Mouse (Mus musculus) small intestine, adult 2 months (tissue): ENCODE results near the gene Rufy4.

ENCODE experiments used
- CTCF ChIP-seq: fragments of 200-500 bp; IDR thresholded peaks from 2 replicates; pipeline ENCODE4 v1.5.1; 2012; ENCODE audit warnings: low read depth, mild to moderate bottlenecking, control low read depth, inconsistent platforms, low read length, moderate library complexity, mixed read lengths; ENCODE audit not compliant: insufficient replicate concordance, insufficient read length; ENCODE audit errors: extremely low read depth
- POLR2A ChIP-seq: fragments of 200-500 bp; IDR thresholded peaks from 2 replicates; pipeline ENCODE4 v1.6.1; 2012; ENCODE audit warnings: low read depth, mild to moderate bottlenecking, control low read depth, inconsistent platforms, low read length, moderate library complexity

GRCm38 (mm10) chr1:74181462-74181861 lies 56.1 kb downstream of the Rufy4 start:
- no peak for TF ChIP-seq CTCF
- no peak for TF ChIP-seq POLR2A
